Mouse (Mus musculus) heart, adult 2 months (tissue): ENCODE measurements around the gene Pnmt. TPM values are rescaled to one million over a fixed set of nuclear protein-coding genes. Genes with fewer than 3 reads are reported as not detected.

Experiments
- DNase-seq, 2 experiments: peaks; one replicate each; pipeline ENCODE4 v3.0.0; 2021
- H3K27ac ChIP-seq: fragments of 200-600 bp; 2 replicates; pipeline ENCODE4 v1.8.1; 2022
- H3K27me3 ChIP-seq: fragments of 200-500 bp; 2 replicates; pipeline ENCODE4 v1.6.1; 2012; ENCODE audit warnings: mild to moderate bottlenecking, low read length, inconsistent platforms, mixed read lengths; ENCODE audit not compliant: control insufficient read depth, insufficient read depth
- H3K36me3 ChIP-seq: fragments of 200-500 bp; 2 replicates; pipeline ENCODE4 v1.6.1; 2012; ENCODE audit warnings: low read length, inconsistent platforms; ENCODE audit not compliant: control insufficient read depth, insufficient read depth
- H3K4me1 ChIP-seq: fragments of 200-500 bp; 2 replicates; pipeline ENCODE4 v1.6.1; 2011; ENCODE audit warnings: low read length; ENCODE audit not compliant: control insufficient read depth, insufficient read depth
- H3K4me3 ChIP-seq: fragments of 200-600 bp; 2 replicates; pipeline ENCODE4 v1.8.1; 2022
- H3K79me2 ChIP-seq: fragments of 200-500 bp; replicated peaks from 2 replicates; pipeline ENCODE4 v1.6.1; 2012; ENCODE audit warnings: mild to moderate bottlenecking, inconsistent platforms, low read length, moderate library complexity, mixed read lengths; ENCODE audit not compliant: control insufficient read depth, insufficient read depth
- H3K9ac ChIP-seq: fragments of 200-500 bp; 2 replicates; pipeline ENCODE4 v1.6.1; 2012; ENCODE audit warnings: low read depth, mild to moderate bottlenecking, control low read depth, inconsistent platforms, low read length, mixed read lengths
- CTCF ChIP-seq: fragments of 200-600 bp; IDR thresholded peaks from 2 replicates; pipeline ENCODE4 v1.8.1; 2022; ENCODE audit warnings: antibody characterized with exemption, mild to moderate bottlenecking, moderate library complexity
- EP300 ChIP-seq: fragments of 200-500 bp; IDR thresholded peaks from 2 replicates; pipeline ENCODE4 v1.6.1; 2011; ENCODE audit warnings: low read depth, low read length, control low read depth; ENCODE audit not compliant: insufficient read depth
- POLR2A ChIP-seq: fragments of 200-500 bp; IDR thresholded peaks from 2 replicates; pipeline ENCODE4 v1.6.1; 2011; ENCODE audit warnings: mild to moderate bottlenecking, low read depth, low read length, control low read depth; ENCODE audit not compliant: insufficient read depth
- WGBS: fragments of 180-500 bp; shearing (Covaris S2); methylation state at CpG from one replicate; pipeline ENCODE4 v1.1.7; 2018; 5-methylcytosine and 5-hydroxymethylcytosine counted together
- intact Hi-C: fragments of 180-260 bp; cut with DNase I; formaldehyde crosslinking; loops from one replicate; pipeline ENCODE4 v1.15.1; 2025
- polyA plus RNA-seq: library from polyadenylated mRNA; depleted of rRNA; stranded (reverse); fragments of >200 nt; gene quantifications from 2 replicates; pipeline ENCODE4 v1.2.3, GENCODE M21; 2012
- total RNA-seq, 2 experiments: library from RNA; stranded (reverse); gene quantifications; 2 replicates each; pipeline ENCODE4 v1.2.3; 2021

Gene Pnmt
- total and polyA plus RNA-seq, 3 experiments: 0.91 to 2.6 (median 1.5) TPM

DNA sequence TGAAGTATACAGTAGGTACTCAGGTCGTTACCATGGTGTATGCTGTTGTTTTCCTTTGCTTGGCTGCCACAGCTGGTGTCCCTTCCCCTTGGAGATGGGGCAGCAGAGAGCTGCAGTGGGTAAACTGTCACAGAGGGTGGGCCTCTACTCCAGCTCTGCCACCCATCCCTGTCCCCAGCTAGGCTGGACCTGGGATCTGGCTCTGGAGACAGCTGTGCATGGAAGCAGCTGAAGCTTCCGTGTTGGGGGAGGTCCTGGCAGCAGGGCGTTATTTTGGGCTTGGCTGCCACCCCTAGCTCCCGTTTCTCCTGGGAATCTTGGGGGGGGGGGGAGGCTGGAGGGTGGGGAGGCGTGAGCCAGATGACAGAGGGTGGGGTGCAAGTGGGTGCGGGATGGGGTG, 32.0 kb downstream of the Pnmt start:
- Histone ChIP-seq H3K9ac (no peak overlapping the region), H3K4me3 (no peak overlapping the region), H3K36me3 (no peaks in the 10 kb centered on the region), H3K4me1 (peaks cover 7% of the 10 kb centered on the region), H3K27me3 (no peaks in the 10 kb centered on the region), H3K79me2 (peaks cover 4% of the 10 kb centered on the region), H3K27ac (no peak overlapping the region)
- TF ChIP-seq CTCF: no peak
- no peak for TF ChIP-seq EP300
- TF ChIP-seq POLR2A: no peak
- intact Hi-C loops: no loop called here
- DNase-seq: peak in 1 of 2 experiments; percentile 17
- WGBS: 26% methylated on average over 6 of the region's 6 CpGs

DNA sequence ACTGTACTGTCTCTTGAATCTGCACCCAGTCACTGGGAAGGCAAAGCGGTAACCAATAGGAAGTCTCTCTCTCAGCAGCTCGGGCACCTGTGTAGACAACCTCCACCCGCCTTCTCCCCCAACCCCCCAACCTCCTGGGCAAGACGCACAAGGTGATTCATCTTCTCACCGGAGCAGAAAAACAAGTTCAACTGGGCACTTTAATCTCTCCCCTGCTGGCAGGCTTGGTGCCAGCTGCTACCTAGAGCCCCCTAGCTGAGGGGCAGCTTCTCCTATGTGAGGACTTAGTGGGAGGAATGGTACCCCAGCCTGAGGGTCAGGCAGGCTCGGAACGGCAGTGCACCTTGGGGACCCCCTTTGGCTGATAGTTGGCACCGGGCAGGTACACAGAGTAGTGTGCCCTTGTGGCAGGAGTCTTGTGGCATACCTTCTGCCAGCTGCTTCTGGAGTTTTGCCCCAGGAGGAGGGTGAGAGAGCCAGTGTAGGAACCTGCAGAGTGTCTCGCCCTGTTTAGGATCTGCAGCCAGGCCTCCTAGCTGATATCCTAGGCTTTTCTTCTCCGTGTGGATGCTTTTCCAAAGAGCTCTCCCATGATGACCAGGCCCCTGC, 32.8 kb downstream of the Pnmt start:
- Histone ChIP-seq H3K36me3 (no peaks in the 10 kb centered on the region), H3K4me3 (no peak overlapping the region), H3K79me2 (peaks cover 4% of the 10 kb centered on the region), H3K27ac (no peak overlapping the region), H3K9ac (no peak overlapping the region), H3K27me3 (no peaks in the 10 kb centered on the region), H3K4me1 (peaks cover 7% of the 10 kb centered on the region)
- peak in 1 of 2 experiments; percentile 17 for DNase-seq
- 82% methylated on average over 10 of the region's 10 CpGs for WGBS
- TF ChIP-seq CTCF: no peak
- TF ChIP-seq POLR2A: no peak
- TF ChIP-seq EP300: no peak
- intact Hi-C loops: no loop called here

DNA sequence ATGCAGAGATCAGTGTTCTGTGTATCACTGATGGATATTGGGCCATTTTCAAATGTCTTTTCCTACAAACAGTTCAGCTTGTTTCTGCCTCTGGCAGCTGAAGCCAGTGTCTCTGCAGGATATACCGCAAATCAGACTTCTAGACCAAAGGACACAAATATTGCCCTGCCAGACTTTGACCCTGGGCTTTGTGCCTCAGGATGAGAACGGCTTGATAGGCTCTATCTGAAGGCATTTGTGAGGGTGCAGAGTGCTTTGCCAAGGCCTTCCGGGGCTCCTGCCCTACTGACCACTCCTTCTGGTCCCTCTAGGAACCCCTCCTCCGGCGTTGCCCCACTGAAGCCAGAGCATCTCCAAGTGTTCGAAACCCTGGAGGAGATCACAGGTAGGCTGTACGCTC, 40.3 kb downstream of the Pnmt start:
- Histone ChIP-seq H3K4me3 (no peak overlapping the region), H3K27ac (no peak overlapping the region), H3K79me2 (peaks cover 2% of the 10 kb centered on the region), H3K4me1 (no peaks in the 10 kb centered on the region), H3K36me3 (no peaks in the 10 kb centered on the region), H3K9ac (no peak overlapping the region), H3K27me3 (no peaks in the 10 kb centered on the region)
- intact Hi-C loops: no loop called here
- 93% methylated on average over 7 of the region's 7 CpGs for WGBS
- DNase-seq: no peak
- TF ChIP-seq EP300: no peak
- no peak for TF ChIP-seq POLR2A
- no peak for TF ChIP-seq CTCF

DNA sequence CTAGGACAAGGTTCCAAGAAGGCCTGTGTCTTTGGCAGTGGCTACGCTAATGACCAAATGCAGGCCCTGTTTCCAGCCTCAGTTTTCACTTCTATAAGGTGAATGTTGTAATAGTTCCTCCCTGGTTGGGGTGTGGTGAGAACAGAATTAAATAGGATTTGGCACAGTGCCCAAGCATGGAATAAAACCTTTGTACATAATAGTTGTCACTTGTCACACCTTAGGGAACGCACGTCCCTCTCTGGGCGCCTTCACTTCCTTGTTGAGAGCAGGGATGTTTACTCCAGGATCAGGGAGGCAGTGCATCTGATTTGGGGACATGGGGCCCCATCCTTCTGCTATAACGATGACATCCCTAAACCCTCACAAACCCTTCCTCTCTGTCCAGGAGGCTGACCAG, 42.2 kb downstream of the Pnmt start:
- no peak overlapping the region for H3K4me3 ChIP-seq
- no peaks in the 10 kb centered on the region for H3K4me1 ChIP-seq
- H3K36me3 ChIP-seq: no peaks in the 10 kb centered on the region
- intact Hi-C loops: no loop called here
- TF ChIP-seq EP300 (no peak), CTCF (no peak)
- no peaks in the 10 kb centered on the region for H3K27me3 ChIP-seq
- no peak overlapping the region for H3K27ac ChIP-seq
- no peaks in the 10 kb centered on the region for H3K79me2 ChIP-seq
- H3K9ac ChIP-seq: no peak overlapping the region
- no peak for DNase-seq
- WGBS: 71% methylated on average over 5 of the region's 5 CpGs

DNA sequence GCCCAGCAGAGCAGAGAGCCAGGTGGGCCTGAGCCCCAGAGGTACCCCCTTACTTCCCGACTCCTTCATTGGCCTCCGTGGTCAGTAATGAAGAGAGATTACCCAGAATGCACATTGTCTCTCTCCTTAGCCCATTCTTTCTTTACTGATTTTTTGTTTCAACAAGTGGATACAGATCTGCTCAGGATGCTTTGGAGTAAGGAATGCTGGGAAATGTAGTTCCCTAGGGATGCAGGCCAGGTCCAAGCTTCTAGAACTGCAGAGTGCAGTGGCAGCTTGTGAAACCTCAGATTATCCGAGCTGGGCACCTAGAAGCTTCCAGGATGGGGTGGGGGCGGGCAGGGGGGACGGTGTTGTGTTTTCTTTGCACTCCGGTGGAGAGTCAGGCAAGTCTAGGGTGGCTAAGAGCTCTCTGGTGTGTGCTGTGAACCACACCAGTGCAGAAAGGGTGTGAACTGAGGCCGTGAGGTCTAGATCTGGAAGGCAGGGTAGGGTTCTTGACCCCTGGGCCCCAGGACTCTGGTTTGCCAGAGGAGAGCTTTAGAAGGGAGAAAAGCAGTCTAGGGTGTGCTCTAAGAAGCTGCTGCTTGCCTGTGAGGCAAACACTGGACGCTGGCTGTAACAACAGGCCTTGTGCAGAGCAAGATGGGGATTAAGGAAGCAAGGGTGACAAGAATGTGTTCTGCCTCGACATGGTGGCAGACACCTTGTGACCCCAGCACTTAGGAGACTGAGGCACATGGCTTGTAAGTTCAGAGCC, 45.7 kb downstream of the Pnmt start:
- Histone ChIP-seq H3K4me1 (no peaks in the 10 kb centered on the region), H3K4me3 (no peak overlapping the region), H3K9ac (no peak overlapping the region), H3K27me3 (no peaks in the 10 kb centered on the region), H3K27ac (no peak overlapping the region), H3K79me2 (no peaks in the 10 kb centered on the region), H3K36me3 (no peaks in the 10 kb centered on the region)
- no peak for TF ChIP-seq CTCF
- TF ChIP-seq EP300: no peak
- TF ChIP-seq POLR2A: no peak
- 81% methylated on average over 9 of the region's 9 CpGs for WGBS
- intact Hi-C loops: no loop called here
- no peak for DNase-seq

DNA sequence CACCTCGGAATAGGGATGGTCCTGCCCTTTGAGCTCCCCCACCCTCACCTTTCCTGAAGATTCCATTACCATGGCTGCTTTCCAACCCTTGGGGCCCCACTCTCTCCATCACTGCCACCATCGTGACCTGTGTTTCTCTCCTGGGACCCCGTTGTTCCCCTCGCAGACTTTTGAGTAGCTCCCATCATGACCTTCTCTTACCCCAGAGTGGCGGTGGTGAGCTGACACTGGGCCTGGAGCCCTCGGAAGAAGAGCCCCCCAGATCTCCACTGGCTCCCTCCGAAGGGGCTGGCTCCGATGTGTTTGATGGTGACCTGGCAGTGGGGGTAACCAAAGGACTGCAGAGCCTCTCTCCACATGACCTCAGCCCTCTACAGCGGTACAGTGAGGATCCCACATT, 49.5 kb downstream of the Pnmt start:
- Histone ChIP-seq H3K4me1 (no peaks in the 10 kb centered on the region; the same call in 1 of the 2 replicates), H3K27ac (no peak overlapping the region), H3K4me3 (no peak overlapping the region), H3K79me2 (no peaks in the 10 kb centered on the region), H3K36me3 (no peaks in the 10 kb centered on the region), H3K27me3 (no peaks in the 10 kb centered on the region), H3K9ac (no peak overlapping the region)
- WGBS: 88% methylated on average over 9 of the region's 9 CpGs
- TF ChIP-seq CTCF (no peak), POLR2A (no peak)
- DNase-seq: no peak
- intact Hi-C loops: no loop called here
